Mouse (Mus musculus): ENCODE results near the gene Dip2c.

Gene Dip2c

DNA sequence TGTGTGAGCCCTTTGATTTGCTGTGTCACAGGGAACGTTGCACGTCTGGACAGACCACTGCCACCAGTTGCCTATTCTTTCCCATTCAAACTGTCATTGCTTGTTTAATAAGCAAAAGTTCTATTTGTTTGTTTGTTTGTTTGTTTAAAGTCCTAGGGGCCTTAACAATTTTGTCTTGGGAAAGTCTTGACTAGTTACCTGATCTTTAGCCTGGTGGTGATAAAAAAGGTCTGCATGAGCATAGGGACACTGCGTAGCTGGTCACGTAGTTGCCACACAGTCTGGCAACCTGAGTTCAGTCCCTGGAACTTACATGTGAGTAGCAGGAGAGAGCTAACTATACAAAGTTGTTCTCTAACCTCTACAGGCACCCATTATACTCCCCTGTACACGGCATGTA, 392.9 kb downstream of the Dip2c start:
- no peak for DNase-seq (ENCODE audit: low spot score)

DNA sequence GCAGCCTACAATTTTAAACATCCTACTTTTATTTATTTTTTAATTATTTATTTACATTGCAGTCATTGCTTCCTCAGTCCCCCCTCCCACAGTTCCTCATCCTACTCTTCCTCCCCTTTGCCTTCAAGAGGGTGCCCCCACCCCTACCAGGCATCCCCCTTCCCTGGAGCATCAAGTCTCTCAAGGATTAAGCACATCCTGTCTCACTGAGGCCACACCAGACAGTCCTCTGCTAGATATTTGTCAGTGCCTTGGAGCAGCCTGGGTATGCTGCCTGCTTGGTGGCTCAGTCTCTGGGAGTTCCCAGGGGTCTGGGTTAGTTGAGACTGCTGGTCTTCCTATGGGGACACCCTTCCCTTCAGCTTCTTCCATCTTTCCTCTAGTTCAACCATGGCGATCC, 397.8 kb downstream of the Dip2c start:
- no peak for DNase-seq (ENCODE audit: low spot score)

DNA sequence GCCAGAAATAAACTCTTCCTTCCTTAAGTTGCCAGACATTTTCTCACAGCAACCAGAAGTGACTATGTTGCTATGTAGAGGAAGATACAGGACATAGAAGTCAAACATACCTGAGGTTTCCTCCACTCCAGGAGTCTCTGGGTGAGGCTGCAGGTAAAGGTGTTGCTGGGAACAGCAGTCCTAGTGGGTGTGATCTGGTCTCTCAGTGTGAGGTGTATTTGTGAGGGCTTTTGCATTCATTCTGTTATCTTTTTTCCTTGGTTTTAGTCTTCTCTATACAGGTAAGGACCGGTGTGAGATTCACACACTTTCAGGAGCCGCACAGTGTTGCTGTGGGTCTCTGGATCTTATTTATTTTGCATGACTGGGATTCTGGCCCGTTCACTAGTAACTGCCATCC, 405.2 kb downstream of the Dip2c start:
- no peak for DNase-seq (ENCODE audit: low spot score)

DNA sequence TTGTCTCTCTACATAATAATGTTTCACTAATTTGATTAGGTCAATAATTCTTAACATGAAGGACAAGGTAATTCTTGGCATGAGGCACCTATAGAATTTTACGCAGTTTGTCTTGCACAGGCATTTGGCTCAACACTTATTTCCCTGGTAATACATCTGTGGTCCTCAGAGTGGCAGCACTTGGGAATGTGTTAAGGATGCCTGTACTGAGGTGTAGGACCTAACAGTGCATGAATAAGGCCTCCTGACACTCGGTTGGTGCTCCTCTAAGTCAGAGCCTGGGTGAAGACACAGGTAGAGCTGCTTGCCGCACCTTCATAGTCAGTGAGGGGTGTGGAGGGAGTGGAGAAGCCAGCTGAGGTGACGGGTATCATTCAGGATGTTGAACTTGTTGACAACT, 407.0 kb downstream of the Dip2c start:
- DNase-seq (ENCODE audit: low spot score) = no peak

- DNase-seq (ENCODE audit: low spot score) = no peak
Observed at GRCm38 (mm10) chr13:9684153-9684923, 408.0 kb downstream of the Dip2c start.

DNA sequence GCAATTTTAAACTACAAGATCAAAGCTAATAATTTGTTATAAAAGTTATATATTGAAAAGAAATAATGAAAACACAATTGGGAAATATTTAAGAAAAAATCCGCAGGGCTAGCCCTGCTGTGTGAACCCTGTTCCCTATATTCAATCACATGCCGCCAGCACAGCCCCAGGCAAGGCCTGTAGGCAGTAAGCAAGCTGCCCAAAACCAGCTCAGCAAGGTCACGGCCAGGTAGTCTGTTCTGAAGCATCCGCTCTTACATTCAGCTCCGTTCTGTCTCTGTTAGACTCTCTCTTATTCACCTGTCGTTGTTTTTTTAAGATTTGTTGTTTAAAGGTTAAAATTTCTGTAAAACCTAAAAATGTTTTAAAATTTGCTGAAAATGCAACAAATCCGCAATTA, 409.9 kb downstream of the Dip2c start:
- DNase-seq (ENCODE audit: low spot score) = no peak

DNA sequence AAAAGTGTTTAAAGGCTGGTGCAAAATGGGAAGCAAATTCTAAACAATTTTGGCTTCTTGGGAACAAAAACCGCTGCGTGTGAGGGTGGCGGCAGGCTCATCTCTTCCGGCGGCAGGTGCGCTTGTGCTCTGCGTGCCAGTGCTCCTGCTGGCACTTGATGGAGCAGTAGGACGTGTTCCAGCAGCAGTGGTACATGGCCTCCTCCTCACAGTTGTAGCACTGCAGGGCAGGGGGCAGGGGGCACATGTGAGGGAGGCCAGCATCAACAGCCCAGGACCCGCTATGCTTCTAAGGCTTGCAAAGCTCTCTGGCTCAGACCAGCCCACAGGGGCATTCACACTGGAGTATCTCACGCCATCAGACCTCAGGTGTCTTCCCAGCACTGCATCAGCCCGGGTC, 410.4 kb downstream of the Dip2c start:
- no peak for DNase-seq (ENCODE audit: low spot score)

- no peak for DNase-seq (ENCODE audit: low spot score)
Observed at GRCm38 (mm10) chr13:9689366-9689765, 413.0 kb downstream of the Dip2c start.

DNA sequence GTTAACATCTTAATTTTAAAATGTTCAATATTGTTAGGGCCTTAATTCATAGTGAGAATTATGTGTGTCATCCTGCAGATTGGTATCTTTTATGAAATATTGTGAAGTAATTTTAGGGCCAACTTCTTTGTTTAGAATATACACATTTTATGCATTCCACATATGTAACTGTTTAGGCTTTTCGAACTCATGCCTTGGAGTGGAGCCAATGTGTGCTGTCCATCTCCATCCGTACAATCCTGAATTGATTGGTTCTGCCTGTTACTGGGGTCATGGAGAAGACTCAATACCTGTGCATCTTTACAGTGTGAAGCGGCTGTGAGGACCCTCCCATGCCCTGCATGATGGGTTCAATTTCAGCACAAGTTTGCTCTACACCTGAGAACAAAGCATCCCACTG, 416.5 kb downstream of the Dip2c start:
- no peak for DNase-seq (ENCODE audit: low spot score)

DNA sequence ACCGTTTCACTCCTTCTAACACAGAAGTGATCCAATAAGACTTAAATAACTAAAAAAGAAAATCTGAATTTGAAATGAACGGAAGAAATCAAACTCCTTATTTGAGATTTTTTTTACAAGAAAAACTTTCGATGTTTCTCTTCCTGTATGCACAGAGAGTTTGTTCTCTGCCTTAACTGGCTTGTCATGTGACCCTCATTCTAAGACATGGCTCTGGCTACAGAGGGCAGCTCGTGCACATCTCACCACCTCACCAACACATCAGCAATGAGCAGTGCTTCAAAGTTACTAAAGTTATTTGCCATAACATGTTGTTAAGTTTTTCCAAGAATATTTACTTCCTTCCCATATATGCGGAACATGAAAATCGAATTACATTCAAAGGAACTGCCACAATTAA, 418.3 kb downstream of the Dip2c start:
- DNase-seq (ENCODE audit: low spot score) = no peak

DNA sequence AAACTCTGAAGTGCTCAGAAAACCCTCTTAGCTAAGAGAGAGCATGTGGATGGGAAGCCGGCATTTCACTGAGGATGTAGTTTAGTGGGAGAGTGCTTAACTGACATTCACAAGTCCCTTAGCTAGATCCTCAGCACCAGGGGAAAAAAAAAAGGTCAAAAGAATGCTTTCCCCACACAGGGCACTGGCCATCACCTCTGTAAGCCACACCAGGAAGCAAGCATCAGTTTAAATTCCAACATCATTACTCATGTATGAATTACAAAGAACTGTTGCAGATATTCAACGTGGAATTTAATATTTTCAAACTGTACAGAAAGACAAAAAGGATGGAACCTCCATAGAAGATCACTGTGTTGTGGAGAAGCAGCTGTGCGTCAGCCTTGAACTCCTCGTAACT, 419.1 kb downstream of the Dip2c start:
- no peak for DNase-seq (ENCODE audit: low spot score)

DNA sequence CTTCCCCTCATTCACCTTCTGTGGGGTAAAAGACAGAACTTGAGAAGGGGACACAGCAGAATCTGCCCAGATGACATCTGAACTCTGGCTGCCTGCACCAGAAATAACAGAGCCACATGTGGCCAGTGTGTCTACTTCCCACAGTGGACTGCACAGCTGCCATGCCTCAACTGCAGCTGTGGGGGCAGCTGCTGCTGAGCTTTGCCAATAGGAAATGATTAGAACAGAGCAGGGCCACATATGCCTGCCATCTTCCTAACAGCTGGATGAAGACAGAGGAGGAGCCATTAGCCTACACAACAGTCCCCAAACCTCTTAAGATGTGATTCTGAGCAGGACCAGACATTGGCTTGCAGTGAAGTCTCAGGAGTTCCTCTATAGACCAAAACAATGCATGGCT, 419.5 kb downstream of the Dip2c start:
- DNase-seq (ENCODE audit: low spot score) = peak; percentile 6

DNA sequence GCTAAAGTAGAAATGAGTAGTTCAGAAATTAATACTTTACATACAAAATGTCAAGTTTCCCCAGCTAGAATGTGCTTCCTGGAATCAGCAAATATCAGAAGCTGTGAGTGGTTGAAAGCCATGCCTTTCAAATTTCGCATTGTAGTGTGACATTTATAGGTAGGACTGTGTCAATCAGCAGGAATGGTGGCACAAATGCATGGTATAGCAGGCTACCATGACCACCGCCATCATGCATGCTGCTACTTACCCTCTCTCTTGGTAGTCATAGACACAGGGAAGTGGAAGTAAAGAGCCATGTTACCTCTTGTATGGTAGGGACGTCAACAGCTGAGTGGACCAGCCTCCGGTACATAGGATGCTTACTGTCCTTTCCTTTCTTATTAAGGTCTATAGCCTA, 421.0 kb downstream of the Dip2c start:
- DNase-seq (ENCODE audit: low spot score) = no peak

- no peak for DNase-seq (ENCODE audit: low spot score)
Observed at GRCm38 (mm10) chr13:9702615-9703235, 426.4 kb downstream of the Dip2c start.

GRCm38 (mm10) chr13:9706720-9707119, 430.4 kb downstream of the Dip2c start:
- DNase-seq (ENCODE audit: low spot score) = no peak

- no peak for DNase-seq (ENCODE audit: low spot score)
Observed at GRCm38 (mm10) chr13:9708433-9709240, 432.3 kb downstream of the Dip2c start.

- no peak for DNase-seq (ENCODE audit: low spot score)
Observed at GRCm38 (mm10) chr13:9712409-9712808, 436.1 kb downstream of the Dip2c start.

DNA sequence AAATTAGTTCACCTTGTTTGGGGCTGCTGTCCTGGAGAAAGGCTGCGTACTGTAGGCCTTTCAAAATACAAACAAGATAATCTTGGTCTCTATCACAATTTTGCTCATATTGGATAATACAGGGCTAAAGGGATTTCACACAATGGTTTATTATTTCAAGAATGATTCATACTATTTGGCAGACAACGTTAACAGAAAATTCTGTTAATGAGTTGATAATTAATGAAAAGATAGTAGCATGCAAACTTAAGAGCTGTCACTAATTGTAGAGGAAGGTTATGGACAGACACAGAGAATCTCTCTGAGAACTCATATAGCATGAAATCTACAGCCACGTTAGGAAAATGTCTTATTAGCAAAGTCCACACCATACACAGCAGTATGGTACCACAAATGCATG, 436.6 kb downstream of the Dip2c start:
- DNase-seq (ENCODE audit: low spot score) = no peak

- DNase-seq (ENCODE audit: low spot score) = no peak
Observed at GRCm38 (mm10) chr13:9713462-9714134, 437.3 kb downstream of the Dip2c start.

DNA sequence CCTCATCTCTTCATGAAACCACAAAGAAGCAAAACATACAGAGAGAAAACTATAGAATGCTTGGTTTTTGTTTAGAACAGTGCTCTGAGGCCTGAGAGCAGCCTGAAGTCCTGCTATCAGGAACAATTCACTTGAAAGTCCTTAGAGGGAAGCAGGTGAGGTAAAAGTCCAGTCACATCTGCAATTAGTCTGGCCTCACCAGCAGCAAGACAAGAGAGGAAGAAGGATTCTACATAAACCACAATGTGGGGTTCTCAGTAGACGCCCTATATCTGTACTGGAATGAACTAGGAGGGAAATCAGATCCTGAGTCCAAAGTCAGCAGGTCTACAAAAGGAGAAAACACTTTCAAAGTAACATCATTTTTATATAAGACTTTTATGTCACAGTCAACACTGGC, 438.9 kb downstream of the Dip2c start:
- DNase-seq (ENCODE audit: low spot score) = no peak
